Mouse (Mus musculus): ENCODE measurements around the gene Ssrp1.

GRCm38 (mm10) chr2:85004341-85004740 is 32.7 kb upstream of the Ssrp1 start:
- TF ChIP-seq POLR2A (IDR thresholded peaks at IDR 0.05; ENCODE audit: control insufficient read depth, low read depth, low read length), result no peak
- TF ChIP-seq CTCF (IDR thresholded peaks at IDR 0.05; ENCODE audit: control insufficient read depth, insufficient read depth, insufficient replicate concordance, low read depth, low read length), result no peak
